Mouse (Mus musculus) limb, embryonic 11.5 days (tissue): ENCODE data around the gene Tle3. TPM values are rescaled to one million over a fixed set of nuclear protein-coding genes. Genes with fewer than 3 reads are reported as not detected.
A peak's percentile ranks its signal among the peaks of the same experiment; 100 is the strongest.

Experiments used
- ATAC-seq: fragments of 200-750 bp; cut with Nextera tagmentation; 2 replicates; pipeline ENCODE4 v1.8.0; 2017; ENCODE audit warnings: low read depth; ENCODE audit not compliant: insufficient number of reproducible peaks, low FRiP score, low TSS enrichment
- DNase-seq: peaks from one replicate; pipeline ENCODE4 v3.0.0-alpha.2; 2015; ENCODE audit warnings: low spot score
- H3K27ac ChIP-seq: fragments of 300-500 bp; sonication (generic); replicated peaks from 2 replicates; pipeline ENCODE4 v1.5.1; 2014; ENCODE audit warnings: low read depth, mild to moderate bottlenecking, low read length
- H3K27me3 ChIP-seq: fragments of 300-500 bp; sonication (generic); 2 replicates; pipeline ENCODE4 v1.6.1; 2014; ENCODE audit warnings: mild to moderate bottlenecking, low read length, mixed read lengths; ENCODE audit not compliant: control insufficient read depth, insufficient read depth
- H3K36me3 ChIP-seq: fragments of 300-500 bp; sonication (generic); 2 replicates; pipeline ENCODE4 v1.6.1; 2014; ENCODE audit warnings: mild to moderate bottlenecking, low read length, moderate library complexity, mixed read lengths; ENCODE audit not compliant: control insufficient read depth, insufficient read depth
- H3K4me1 ChIP-seq: fragments of 300-500 bp; sonication (generic); 2 replicates; pipeline ENCODE4 v1.6.1; 2014; ENCODE audit warnings: low read length, mixed read lengths; ENCODE audit not compliant: control insufficient read depth, insufficient read depth
- H3K4me2 ChIP-seq: fragments of 300-500 bp; sonication (generic); 2 replicates; pipeline ENCODE4 v1.6.1; 2014; ENCODE audit warnings: low read depth, mild to moderate bottlenecking, moderate library complexity; ENCODE audit not compliant: severe bottlenecking
- H3K4me3 ChIP-seq: fragments of 300-500 bp; sonication (generic); 2 replicates; pipeline ENCODE4 v1.5.1; 2014; ENCODE audit warnings: low read depth, low read length
- H3K9ac ChIP-seq: fragments of 300-500 bp; sonication (generic); 2 replicates; pipeline ENCODE4 v1.6.1; 2014; ENCODE audit warnings: mild to moderate bottlenecking, low read length
- H3K9me3 ChIP-seq: fragments of 300-500 bp; sonication (generic); 2 replicates; pipeline ENCODE4 v1.6.1; 2016; ENCODE audit warnings: low read length; ENCODE audit not compliant: control insufficient read depth
- WGBS: fragments of 180-500 bp; shearing (Covaris S2); extraction: QIAGEN DNeasy Blood & Tissue Kit; methylation state at CpG from one replicate; pipeline ENCODE4 v1.1.7; 2014; 5-methylcytosine and 5-hydroxymethylcytosine counted together
- polyA plus RNA-seq: library from polyadenylated mRNA; unstranded; fragments of >200 nt; fragmentation: Nextera tagmentation; extraction: Ambion mirVana; gene quantifications from 2 replicates; pipeline ENCODE4 v1.2.1, GENCODE M21; 2014

The Tle3 gene
- polyA plus RNA-seq, 1 experiment from 2014 or later, result 42.8 TPM

GRCm38 (mm10) chr9:61370454-61370888, 1.7 kb upstream of the Tle3 start:
- WGBS, result under 1% methylated on average over 25 of the region's 25 CpGs
- DNase-seq, result peak; percentile 100
- H3K27me3 ChIP-seq, result no peaks in the 10 kb centered on the region
- H3K9me3 ChIP-seq, result no peaks in the 10 kb centered on the region
- no peaks in the 10 kb centered on the region for H3K36me3 ChIP-seq
- H3K4me1 ChIP-seq, result peaks cover 34% of the 10 kb centered on the region
- peak overlapping the region; percentile 97 for H3K4me3 ChIP-seq
- H3K9ac ChIP-seq, result peak overlapping the region; percentile 78
- peak overlapping the region; percentile 95 for H3K4me2 ChIP-seq
- peak; percentile 76 for ATAC-seq
- peak overlapping the region; percentile 94 for H3K27ac ChIP-seq

GRCm38 (mm10) chr9:61370889-61371754, 1.0 kb upstream of the Tle3 start:
- peak overlapping the region; percentile 78 for H3K9ac ChIP-seq
- peak overlapping the region; percentile 97 for H3K4me3 ChIP-seq
- no peaks in the 10 kb centered on the region for H3K9me3 ChIP-seq
- H3K27me3 ChIP-seq, result no peaks in the 10 kb centered on the region
- DNase-seq (peak; percentile 77), ATAC-seq (no peak)
- peak overlapping the region; percentile 94 for H3K27ac ChIP-seq
- H3K4me2 ChIP-seq, result peak overlapping the region; percentile 95
- peaks cover 36% of the 10 kb centered on the region for H3K4me1 ChIP-seq
- H3K36me3 ChIP-seq, result no peaks in the 10 kb centered on the region; the same call in 1 of the 2 replicates
- WGBS, result under 1% methylated on average over 66 of the region's 66 CpGs

- no peak for DNase-seq
- H3K27ac ChIP-seq, result peak overlapping the region; percentile 94
- ATAC-seq, result peak; percentile 18
- no peaks in the 10 kb centered on the region for H3K9me3 ChIP-seq
- H3K36me3 ChIP-seq, result no peaks in the 10 kb centered on the region; the same call in 1 of the 2 replicates
- peaks cover 41% of the 10 kb centered on the region for H3K4me1 ChIP-seq
- peak overlapping the region; percentile 97 for H3K4me3 ChIP-seq
- peak overlapping the region; percentile 88 for H3K4me2 ChIP-seq
- 0% methylated on average over 36 of the region's 42 CpGs for WGBS
- H3K27me3 ChIP-seq, result no peaks in the 10 kb centered on the region
- peak overlapping the region; percentile 99 for H3K9ac ChIP-seq
Observed at GRCm38 (mm10) chr9:61372510-61372975, 377 bp downstream of the Tle3 start.

DNA sequence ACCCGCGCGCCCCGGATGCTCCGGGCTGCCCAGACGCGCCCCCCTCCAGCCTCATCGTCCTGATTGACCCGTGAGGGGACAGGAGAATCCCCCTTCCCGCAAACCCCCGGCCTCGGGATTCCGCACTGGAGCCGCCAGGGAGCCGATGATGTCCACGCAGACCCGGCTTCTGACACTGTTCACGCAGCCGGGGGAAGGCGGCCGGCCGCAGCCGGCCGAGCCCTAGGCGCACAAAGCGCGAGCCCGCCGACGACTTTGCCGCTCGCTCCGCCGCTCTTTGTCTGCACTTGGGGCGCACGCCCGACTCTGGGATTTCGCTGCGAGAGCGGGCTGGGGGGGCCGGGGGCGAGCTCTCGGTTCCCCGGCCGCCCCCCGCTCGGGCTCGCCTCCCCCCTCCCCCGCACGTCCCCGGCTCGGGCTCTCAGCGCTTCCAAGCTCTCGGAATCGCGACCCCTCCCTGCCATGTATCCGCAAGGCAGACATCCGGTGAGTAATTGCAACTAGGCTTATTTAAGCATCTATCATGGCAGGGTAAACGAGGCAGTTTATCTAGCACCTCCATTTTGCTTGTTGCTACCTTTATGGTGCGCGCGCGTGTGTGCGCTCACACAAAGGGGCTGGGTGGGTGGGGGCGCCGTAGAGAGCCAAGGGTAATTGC, 939 bp downstream of the Tle3 start:
- H3K4me1 ChIP-seq, result peaks cover 40% of the 10 kb centered on the region
- no peak for ATAC-seq
- peak overlapping the region; percentile 94 for H3K27ac ChIP-seq

GRCm38 (mm10) chr9:61373634-61373941, 1.4 kb downstream of the Tle3 start:
- no peak for ATAC-seq
- H3K27me3 ChIP-seq, result no peaks in the 10 kb centered on the region
- H3K9ac ChIP-seq, result peak overlapping the region; percentile 99
- peak overlapping the region; percentile 94 for H3K27ac ChIP-seq
- H3K4me1 ChIP-seq, result peaks cover 43% of the 10 kb centered on the region
- peak overlapping the region; percentile 97 for H3K4me3 ChIP-seq
- H3K4me2 ChIP-seq, result peak overlapping the region; percentile 88
- H3K36me3 ChIP-seq, result peaks cover under 1% of the 10 kb centered on the region
- DNase-seq, result no peak
- no peaks in the 10 kb centered on the region for H3K9me3 ChIP-seq
- under 1% methylated on average over 23 of the region's 23 CpGs for WGBS

More for the DNA sequence above, 939 bp downstream of the Tle3 start:
- Histone ChIP-seq H3K9ac (peak overlapping the region; percentile 99), H3K4me2 (peak overlapping the region; percentile 88), H3K4me3 (peak overlapping the region; percentile 97), H3K27me3 (no peaks in the 10 kb centered on the region), H3K9me3 (no peaks in the 10 kb centered on the region), H3K36me3 (no peaks in the 10 kb centered on the region; the same call in 1 of the 2 replicates)
- WGBS, result under 1% methylated on average over 59 of the region's 66 CpGs
- DNase-seq, result peak; percentile 75

GRCm38 (mm10) chr9:61373942-61374900, 2.1 kb downstream of the Tle3 start:
- Histone ChIP-seq H3K27me3 (no peaks in the 10 kb centered on the region), H3K36me3 (peaks cover 4% of the 10 kb centered on the region), H3K4me3 (peak overlapping the region; percentile 97), H3K9me3 (no peaks in the 10 kb centered on the region), H3K9ac (peak overlapping the region; percentile 99), H3K4me2 (peak overlapping the region; percentile 88), H3K4me1 (peaks cover 45% of the 10 kb centered on the region), H3K27ac (peak overlapping the region; percentile 94)
- DNase-seq (peak; percentile 86), ATAC-seq (0 out of 2 replicates have a peak, but pooled peaks have one; percentile 5)
- WGBS, result under 1% methylated on average over 51 of the region's 51 CpGs

- WGBS, result 18% methylated on average over 5 of the region's 5 CpGs
- no peak overlapping the region for H3K27ac ChIP-seq
- DNase-seq (no peak), ATAC-seq (no peak)
- peak overlapping the region; percentile 97 for H3K4me3 ChIP-seq
- H3K9ac ChIP-seq, result peak overlapping the region; percentile 99; the same call in 1 of the 2 replicates
- H3K27me3 ChIP-seq, result no peaks in the 10 kb centered on the region
- H3K9me3 ChIP-seq, result no peaks in the 10 kb centered on the region
- peaks cover 50% of the 10 kb centered on the region for H3K4me1 ChIP-seq
- peak overlapping the region; percentile 88 for H3K4me2 ChIP-seq
- H3K36me3 ChIP-seq, result peaks cover 4% of the 10 kb centered on the region
Observed at GRCm38 (mm10) chr9:61375002-61375401, 2.8 kb downstream of the Tle3 start.
